Mouse (Mus musculus) cortical plate, adult 2 months (tissue): ENCODE data around the gene Sult2b1.

Source experiments
- CTCF ChIP-seq: fragments of 200-500 bp; IDR thresholded peaks from 2 replicates; pipeline ENCODE4 v1.5.1; 2011; ENCODE audit warnings: mild to moderate bottlenecking, control low read depth, low read length; ENCODE audit not compliant: insufficient read depth; ENCODE audit errors: extremely low read depth
- POLR2A ChIP-seq: fragments of 200-500 bp; IDR thresholded peaks from 2 replicates; pipeline ENCODE4 v1.6.1; 2011; ENCODE audit warnings: mild to moderate bottlenecking, low read length, control low read depth; ENCODE audit not compliant: insufficient read depth; ENCODE audit errors: extremely low read depth

- TF ChIP-seq CTCF: no peak
- TF ChIP-seq POLR2A: no peak
Observed at GRCm38 (mm10) chr7:45824598-45824997, 40.1 kb upstream of the Sult2b1 start, which contains the start of gene Kcnj14.
